Mouse (Mus musculus) MEL (cell line): ENCODE measurements at regions not wholly inside any gene's neighbourhood (a gene's known extent, or its start where the extent isn't known, plus 50 kb on each side); places are given as distances from the start of the nearest gene placed in this dataset.
A peak's percentile ranks its signal among the peaks of the same experiment; 100 is the strongest.

Experiments used
- DNase-seq: peaks from one replicate; pipeline ENCODE4 v3.0.0; 2011; ENCODE audit warnings: low read depth, low spot score
- H3K27ac ChIP-seq: 2 replicates; pipeline ENCODE4 v1.5.1; 2012; ENCODE audit warnings: low read depth, mild to moderate bottlenecking, control low read depth, low read length, moderate library complexity; ENCODE audit not compliant: control insufficient read depth
- H3K27me3 ChIP-seq, 2 experiments: fragments of 150-350 bp in 1 of 2; sonication (generic) in 1 of 2; 2 replicates each; pipeline ENCODE4 v1.6.1; 2012; ENCODE audit warnings: low read length in 2 of 2, mild to moderate bottlenecking in 2 of 2, improper control_type of control experiment in 1 of 2, moderate library complexity in 1 of 2; ENCODE audit not compliant: insufficient read depth in 2 of 2, control insufficient read depth in 1 of 2
- H3K36me3 ChIP-seq, 2 experiments: 2 replicates each; pipeline ENCODE4 v1.6.1; 2012 to 2014; ENCODE audit warnings: low read length in 2 of 2, improper control_type of control experiment in 1 of 2, inconsistent platforms in 1 of 2, mild to moderate bottlenecking in 1 of 2; ENCODE audit not compliant: insufficient read depth in 2 of 2, control insufficient read depth in 1 of 2
- H3K4me1 ChIP-seq, 2 experiments: fragments of 150-350 bp in 1 of 2; sonication (generic) in 1 of 2; 2 replicates each; pipeline ENCODE4 v1.6.1; 2012; ENCODE audit warnings: low read length in 2 of 2, improper control_type of control experiment in 1 of 2, mild to moderate bottlenecking in 1 of 2; ENCODE audit not compliant: insufficient read depth in 2 of 2, control insufficient read depth in 1 of 2
- H3K4me3 ChIP-seq, 2 experiments: fragments of 150-350 bp in 1 of 2; sonication (generic) in 1 of 2; 2 replicates each; pipeline ENCODE4 v1.5.1; 2012; ENCODE audit warnings: low read depth in 2 of 2, low read length in 2 of 2, mild to moderate bottlenecking in 2 of 2, moderate library complexity in 2 of 2, control low read depth in 1 of 2, improper control_type of control experiment in 1 of 2; ENCODE audit not compliant: control insufficient read depth in 1 of 2, insufficient read depth in 1 of 2
- H3K79me2 ChIP-seq: 2 replicates; pipeline ENCODE4 v1.6.1; 2012; ENCODE audit warnings: mild to moderate bottlenecking, low read length, moderate library complexity; ENCODE audit not compliant: control insufficient read depth, poor library complexity, insufficient read depth
- H3K9ac ChIP-seq: 2 replicates; pipeline ENCODE4 v1.6.1; 2012; ENCODE audit warnings: low read depth, mild to moderate bottlenecking, control low read depth, low read length, moderate library complexity; ENCODE audit not compliant: control insufficient read depth, poor library complexity, severe bottlenecking
- H3K9me3 ChIP-seq: fragments of 150-350 bp; sonication (generic); replicated peaks from 2 replicates; pipeline ENCODE4 v1.6.1; 2012; ENCODE audit warnings: mild to moderate bottlenecking, low read length, improper control_type of control experiment, moderate library complexity; ENCODE audit not compliant: insufficient read depth
- BHLHE40 ChIP-seq: IDR thresholded peaks from 2 replicates; pipeline ENCODE4 v1.6.1; 2012; ENCODE audit warnings: low read depth, mild to moderate bottlenecking, inconsistent platforms, low read length, improper control_type of control experiment, borderline replicate concordance
- CHD1 ChIP-seq: IDR thresholded peaks from 2 replicates; pipeline ENCODE4 v1.6.1; 2012; ENCODE audit warnings: low read depth, mild to moderate bottlenecking, inconsistent platforms, low read length, improper control_type of control experiment
- CHD2 ChIP-seq: IDR thresholded peaks from 2 replicates; pipeline ENCODE4 v1.6.1; 2011; ENCODE audit warnings: low read length, improper control_type of control experiment
- EP300 ChIP-seq, 2 experiments: IDR thresholded peaks; 2 replicates each; pipeline ENCODE4 v1.6.1; 2011; ENCODE audit warnings: improper control_type of control experiment in 2 of 2, low read length in 2 of 2, low read depth in 1 of 2, mild to moderate bottlenecking in 1 of 2
- ETS1 ChIP-seq: IDR thresholded peaks from 2 replicates; pipeline ENCODE4 v1.6.1; 2012; ENCODE audit warnings: low read depth, mild to moderate bottlenecking, inconsistent platforms, low read length, improper control_type of control experiment, moderate library complexity
- GABPA ChIP-seq: IDR thresholded peaks from 2 replicates; pipeline ENCODE4 v1.6.1; 2012; ENCODE audit warnings: low read depth, mild to moderate bottlenecking, inconsistent platforms, low read length, improper control_type of control experiment, moderate library complexity
- GATA1 ChIP-seq: IDR thresholded peaks from 2 replicates; pipeline ENCODE4 v1.6.1; 2011; ENCODE audit warnings: low read depth, low read length, improper control_type of control experiment
- HCFC1 ChIP-seq: IDR thresholded peaks from 2 replicates; pipeline ENCODE4 v1.6.1; 2012; ENCODE audit warnings: low read depth, mild to moderate bottlenecking, inconsistent platforms, low read length, improper control_type of control experiment, moderate library complexity
- JUND ChIP-seq: IDR thresholded peaks from 2 replicates; pipeline ENCODE4 v1.6.1; 2011; ENCODE audit warnings: low read depth, mild to moderate bottlenecking, improper control_type of control experiment, low read length
- KAT2A ChIP-seq: conservative IDR thresholded peaks from 2 replicates; pipeline ENCODE4 v1.6.1; 2012; ENCODE audit warnings: low read depth, low read length, improper control_type of control experiment, inconsistent platforms
- MAFK ChIP-seq: IDR thresholded peaks from 2 replicates; pipeline ENCODE4 v1.6.1; 2011; ENCODE audit warnings: low read depth, mild to moderate bottlenecking, low read length, improper control_type of control experiment, borderline replicate concordance
- MAX ChIP-seq: IDR thresholded peaks from 2 replicates; pipeline ENCODE4 v1.6.1; 2011; ENCODE audit warnings: low read length, improper control_type of control experiment
- MAZ ChIP-seq: IDR thresholded peaks from 2 replicates; pipeline ENCODE4 v1.6.1; 2012; ENCODE audit warnings: low read depth, mild to moderate bottlenecking, inconsistent platforms, low read length, improper control_type of control experiment
- MXI1 ChIP-seq: IDR thresholded peaks from 2 replicates; pipeline ENCODE4 v1.6.1; 2011; ENCODE audit warnings: mild to moderate bottlenecking, low read depth, low read length, improper control_type of control experiment
- MYB ChIP-seq: IDR thresholded peaks from 2 replicates; pipeline ENCODE4 v1.6.1; 2011; ENCODE audit warnings: mild to moderate bottlenecking, low read depth, low read length, improper control_type of control experiment
- MYC ChIP-seq: IDR thresholded peaks from 2 replicates; pipeline ENCODE4 v1.6.1; 2011; ENCODE audit warnings: low read depth, mild to moderate bottlenecking, low read length, improper control_type of control experiment, moderate library complexity
- NRF1 ChIP-seq: IDR thresholded peaks from 2 replicates; pipeline ENCODE4 v1.6.1; 2014; ENCODE audit warnings: low read depth, mild to moderate bottlenecking, inconsistent platforms, low read length, improper control_type of control experiment, moderate library complexity; ENCODE audit not compliant: poor library complexity, insufficient read depth, severe bottlenecking
- POLR2AphosphoS2 ChIP-seq: IDR thresholded peaks from 2 replicates; pipeline ENCODE4 v1.6.1; 2011; ENCODE audit warnings: low read length, improper control_type of control experiment
- POLR2AphosphoS5 ChIP-seq: IDR thresholded peaks from 2 replicates; pipeline ENCODE4 v1.6.1; 2012; ENCODE audit warnings: low read depth, borderline replicate concordance, mild to moderate bottlenecking, inconsistent platforms, low read length, moderate library complexity, mixed read lengths
- RAD21 ChIP-seq: IDR thresholded peaks from 2 replicates; pipeline ENCODE4 v1.6.1; 2011; ENCODE audit warnings: mild to moderate bottlenecking, low read depth, low read length, improper control_type of control experiment
- RCOR1 ChIP-seq: IDR thresholded peaks from 2 replicates; pipeline ENCODE4 v1.6.1; 2012; ENCODE audit warnings: low read depth, mild to moderate bottlenecking, inconsistent platforms, low read length, improper control_type of control experiment
- SIN3A ChIP-seq: IDR thresholded peaks from 2 replicates; pipeline ENCODE4 v1.6.1; 2012; ENCODE audit warnings: low read length, improper control_type of control experiment, inconsistent platforms
- SMC3 ChIP-seq: IDR thresholded peaks from 2 replicates; pipeline ENCODE4 v1.6.1; 2011; ENCODE audit warnings: low read depth, low read length, improper control_type of control experiment
- TAL1 ChIP-seq: IDR thresholded peaks from 2 replicates; pipeline ENCODE4 v1.6.1; 2012; ENCODE audit warnings: mild to moderate bottlenecking, inconsistent platforms, low read length, moderate library complexity, mixed read lengths
- TBP ChIP-seq: IDR thresholded peaks from 2 replicates; pipeline ENCODE4 v1.8.0; 2011; ENCODE audit warnings: low read depth, low read length, improper control_type of control experiment
- TCF12 ChIP-seq: IDR thresholded peaks from 2 replicates; pipeline ENCODE4 v1.6.1; 2014; ENCODE audit warnings: low read depth, mild to moderate bottlenecking, inconsistent platforms, low read length, improper control_type of control experiment, moderate library complexity
- USF1 ChIP-seq: IDR thresholded peaks from 2 replicates; pipeline ENCODE4 v1.6.1; 2014; ENCODE audit warnings: low read depth, mild to moderate bottlenecking, inconsistent platforms, low read length, improper control_type of control experiment, moderate library complexity
- ZKSCAN1 ChIP-seq: IDR thresholded peaks from 2 replicates; pipeline ENCODE4 v1.6.1; 2012; ENCODE audit warnings: low read depth, mild to moderate bottlenecking, inconsistent platforms, low read length, improper control_type of control experiment, moderate library complexity
- ZMIZ1 ChIP-seq: IDR thresholded peaks from 2 replicates; pipeline ENCODE4 v1.6.1; 2012; ENCODE audit warnings: low read depth, mild to moderate bottlenecking, inconsistent platforms, low read length, improper control_type of control experiment, moderate library complexity

GRCm38 (mm10) chr9:61682744-61683259 lies 231.5 kb downstream of the Rplp1 start:
- H3K4me1 ChIP-seq: peaks cover 18 to 46% of the 10 kb centered on the region in 2 experiments
- TF ChIP-seq TAL1 (peak; percentile 32; the same call in 1 of the 2 replicates), POLR2AphosphoS2 (no peak), MYB (no peak), TBP (0 out of 2 replicates have a peak, but pooled peaks have one; percentile 4), POLR2AphosphoS5 (no peak), EP300 (IDR thresholded peaks at IDR 0.05; ENCODE audit: low read depth in 1 of 2, low read length in 2 of 2) (0 out of 4 replicates have a peak, but pooled peaks of 1 of the 2 experiments have one; percentile 21), KAT2A (no peak), ETS1 (no peak), USF1 (peak; percentile 65; the same call in 1 of the 2 replicates), HCFC1 (no peak), ZMIZ1 (no peak), CHD2 (no peak), SMC3 (no peak), MAX (peak; percentile 67), MYC (0 out of 2 replicates have a peak, but pooled peaks have one; percentile 41), TCF12 (no peak), BHLHE40 (peak; percentile 84), MXI1 (0 out of 2 replicates have a peak, but pooled peaks have one; percentile 17)
- peak overlapping the region; percentile 67 for H3K9ac ChIP-seq
- H3K36me3 ChIP-seq: peaks cover 0 to 34% of the 10 kb centered on the region in 2 experiments; a peak in 2 of 4 replicates
- peak overlapping the region; percentile 3 to 21; a peak in 2 of 4 replicates for H3K4me3 ChIP-seq
- DNase-seq: peak; percentile 51
- H3K27ac ChIP-seq: peak overlapping the region; percentile 79
- H3K79me2 ChIP-seq: no peaks in the 10 kb centered on the region; the same call in 1 of the 2 replicates
- no peaks in the 10 kb centered on the region for H3K9me3 ChIP-seq
- no peaks in the 10 kb centered on the region for H3K27me3 ChIP-seq

DNA sequence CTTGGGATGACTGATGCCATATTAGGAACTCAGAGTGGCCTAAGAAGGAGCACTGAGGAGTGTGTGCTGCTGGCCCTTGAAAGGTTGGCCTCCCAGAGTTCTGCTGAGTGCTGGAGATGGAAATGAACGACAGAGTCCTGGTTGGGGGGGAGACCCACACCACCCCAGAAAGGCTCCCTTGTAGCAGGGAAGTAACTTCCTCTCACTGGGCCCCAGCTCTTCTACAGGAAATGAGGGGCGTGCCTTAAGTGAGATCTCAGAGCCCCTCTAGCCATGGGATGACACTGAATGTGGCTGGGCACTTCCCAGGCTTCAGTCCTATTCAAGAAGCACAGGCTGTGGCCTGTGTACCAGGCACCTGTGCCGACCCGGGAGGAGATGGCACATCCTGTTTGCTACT lies 232.0 kb downstream of the Rplp1 start:
- H3K27me3 ChIP-seq: no peaks in the 10 kb centered on the region
- H3K9ac ChIP-seq: peak overlapping the region; percentile 67
- H3K79me2 ChIP-seq: no peaks in the 10 kb centered on the region; the same call in 1 of the 2 replicates
- H3K27ac ChIP-seq: peak overlapping the region; percentile 79
- H3K9me3 ChIP-seq: no peaks in the 10 kb centered on the region
- H3K4me1 ChIP-seq: peaks cover 23 to 51% of the 10 kb centered on the region in 2 experiments
- peak; percentile 79 for DNase-seq
- H3K4me3 ChIP-seq: peak overlapping the region; percentile 14 to 21; a peak in 3 of 4 replicates
- peaks cover 0 to 39% of the 10 kb centered on the region in 2 experiments; a peak in 2 of 4 replicates for H3K36me3 ChIP-seq
- TF ChIP-seq ZKSCAN1 (no peak), RCOR1 (no peak), SMC3 (no peak), GATA1 (no peak), ZMIZ1 (0 out of 2 replicates have a peak, but pooled peaks have one; percentile 40), SIN3A (no peak; the same call in 1 of the 2 replicates), MAFK (no peak), MAZ (peak; percentile 64; the same call in 1 of the 2 replicates), POLR2AphosphoS5 (no peak), GABPA (no peak), ETS1 (no peak), TBP (0 out of 2 replicates have a peak, but pooled peaks have one; percentile 45), NRF1 (no peak), HCFC1 (0 out of 2 replicates have a peak, but pooled peaks have one; percentile 31), RAD21 (no peak), CHD1 (no peak), USF1 (no peak), JUND (no peak), MXI1 (no peak), BHLHE40 (no peak), KAT2A (no peak), MYC (no peak)
